9 mouse cellular contexts compared by ENCODE assay signal in genomic region chr14:59075845-59076745, GRCm38 (mm10).
A peak's percentile ranks its signal among the peaks of the same experiment; 100 is the strongest.
DNase-seq lines count a peak whose midpoint lies in the region; TF ChIP-seq lines count a peak whose summit lies in the region.
"Had no signal": no experiment of that assay in that cellular context is flagged by ENCODE, and none has a peak within 500 bp of the region (broad histone marks: within the 10 kb centered on the region; RNA-seq: fewer than 3 reads in every experiment).

No protein-coding gene starts in this region.

- H3K27me3 ChIP-seq in heart, embryonic 10.5 days (ENCODE audit: insufficient read depth, poor library complexity, severe bottlenecking), result no peaks in the 10 kb centered on the region

- DNase-seq in cerebellum, postnatal 14 days, result peak; percentile 10 to 27
- DNase-seq in cerebellum, adult 9-11 months, result no peak
- peak; percentile 65 for DNase-seq in brain, embryonic 14.5 days (ENCODE audit: low read depth)
- no peak for DNase-seq in heart, embryonic 10.5 days (ENCODE audit: low spot score)
- peak; percentile 43 for DNase-seq in mesoderm, embryonic 11.5 days (ENCODE audit: low read depth, low spot score)
- no peak for DNase-seq in spleen, postnatal 10 days (ENCODE audit: low spot score in 2 of 2)
- no peak for DNase-seq in cerebellum, postnatal 36 days
- DNase-seq in frontal cortex, postnatal 36 days (ENCODE audit: low spot score in 2 of 2), result no peak
- DNase-seq: cerebellum, adult 2 months had no signal

- H3K4me1 ChIP-seq in heart, embryonic 10.5 days, result peaks cover 10% of the 10 kb centered on the region; the same call in 1 of the 2 replicates

- TF ChIP-seq CTCF in brain, embryonic 14.5 days (IDR thresholded peaks at IDR 0.05; ENCODE audit: borderline replicate concordance, extremely low read depth, insufficient read depth, insufficient read length), result no peak

- peak overlapping the region; percentile 45 for H3K4me3 ChIP-seq in heart, embryonic 10.5 days

- peak overlapping the region; percentile 42; the same call in 1 of the 2 replicates for H3K27ac ChIP-seq in heart, embryonic 10.5 days

- no peak for TF ChIP-seq POLR2A in brain, embryonic 14.5 days (IDR thresholded peaks at IDR 0.05; ENCODE audit: borderline replicate concordance, extremely low read depth, insufficient read depth, insufficient read length, poor library complexity, severe bottlenecking)

- H3K9me3 ChIP-seq in heart, embryonic 10.5 days, result no peaks in the 10 kb centered on the region

- WGBS in heart, embryonic 10.5 days, result 24% methylated on average over 29 of the region's 29 CpGs

- no peaks in the 10 kb centered on the region for H3K36me3 ChIP-seq in heart, embryonic 10.5 days

Comparison
In these comparisons a context has a peak if more than half of its experiments do, and no peak if none do; other contexts are left out.
1. DNase-seq: peak in cerebellum, postnatal 14 days (2 of 2), brain, embryonic 14.5 days (single experiment) and mesoderm, embryonic 11.5 days (single experiment); none in cerebellum, adult 9-11 months (single experiment), heart, embryonic 10.5 days (single experiment), spleen, postnatal 10 days (0 of 2), cerebellum, postnatal 36 days (0 of 2) and frontal cortex, postnatal 36 days (0 of 2).